Mouse (Mus musculus) embryonic facial prominence, embryonic 15.5 days (tissue): ENCODE results near the gene Trmt1. TPM values are rescaled to one million over a fixed set of nuclear protein-coding genes. Genes with fewer than 3 reads are reported as not detected.

Experiments
- ATAC-seq: fragments of 200-750 bp; cut with Nextera tagmentation; 2 replicates; pipeline ENCODE4 v1.8.0; 2017; ENCODE audit warnings: low read depth, moderate TSS enrichment; ENCODE audit not compliant: insufficient number of reproducible peaks, low FRiP score, low TSS enrichment
- H3K27ac ChIP-seq: fragments of 300-500 bp; sonication (generic); replicated peaks from 2 replicates; pipeline ENCODE4 v1.5.1; 2015; ENCODE audit warnings: mild to moderate bottlenecking, inconsistent platforms
- H3K27me3 ChIP-seq: fragments of 300-500 bp; sonication (generic); 2 replicates; pipeline ENCODE4 v1.6.1; 2015; ENCODE audit warnings: inconsistent platforms
- H3K36me3 ChIP-seq: fragments of 300-500 bp; sonication (generic); 2 replicates; pipeline ENCODE4 v1.6.1; 2015; ENCODE audit warnings: mild to moderate bottlenecking, inconsistent platforms
- H3K4me1 ChIP-seq: fragments of 300-500 bp; sonication (generic); 2 replicates; pipeline ENCODE4 v1.6.1; 2015; ENCODE audit warnings: inconsistent platforms
- H3K4me2 ChIP-seq: fragments of 300-500 bp; sonication (generic); replicated peaks from 2 replicates; pipeline ENCODE4 v1.6.1; 2015; ENCODE audit warnings: mild to moderate bottlenecking, inconsistent platforms
- H3K4me3 ChIP-seq: fragments of 300-500 bp; sonication (generic); replicated peaks from 2 replicates; pipeline ENCODE4 v1.5.1; 2015; ENCODE audit warnings: mild to moderate bottlenecking, inconsistent platforms
- H3K9ac ChIP-seq: fragments of 300-500 bp; sonication (generic); 2 replicates; pipeline ENCODE4 v1.6.1; 2015; ENCODE audit warnings: inconsistent platforms
- H3K9me3 ChIP-seq: fragments of 300-500 bp; sonication (generic); replicated peaks from 2 replicates; pipeline ENCODE4 v1.6.1; 2016; ENCODE audit warnings: inconsistent platforms
- WGBS: fragments of 180-500 bp; shearing (Covaris S2); methylation state at CpG from one replicate; pipeline ENCODE4 v1.1.7; 2015; 5-methylcytosine and 5-hydroxymethylcytosine counted together
- polyA plus RNA-seq: library from polyadenylated mRNA; unstranded; fragments of >200 nt; fragmentation: Nextera tagmentation; extraction: Ambion mirVana; gene quantifications from 2 replicates; pipeline ENCODE4 v1.2.1, GENCODE M21; 2015

Trmt1 gene
- polyA plus RNA-seq = 69.1 and 78.2 TPM in 2 replicates

GRCm38 (mm10) chr8:84686191-84687002 is at the start of gene Trmt1:
Gene Trmt1 (plus strand): TSS chr8:84686307.
- WGBS = 10% methylated on average over 20 of the region's 20 CpGs
- peak; percentile 11; the same call in 1 of the 2 replicates for ATAC-seq
- H3K4me2 ChIP-seq = peak within 1 kb of the TSS; percentile 80
- no peaks in the 10 kb centered on the region for H3K9me3 ChIP-seq
- no peaks in the 10 kb centered on the region for H3K27me3 ChIP-seq
- H3K4me1 ChIP-seq = peaks cover 59% of the 10 kb centered on the region
- peak within 1 kb of the TSS; percentile 99 for H3K4me3 ChIP-seq
- peaks cover 20% of the 10 kb centered on the region; the same call in 1 of the 2 replicates for H3K36me3 ChIP-seq
- H3K9ac ChIP-seq = peak within 1 kb of the TSS; percentile 97
- H3K27ac ChIP-seq = peak within 1 kb of the TSS; percentile 93

DNA sequence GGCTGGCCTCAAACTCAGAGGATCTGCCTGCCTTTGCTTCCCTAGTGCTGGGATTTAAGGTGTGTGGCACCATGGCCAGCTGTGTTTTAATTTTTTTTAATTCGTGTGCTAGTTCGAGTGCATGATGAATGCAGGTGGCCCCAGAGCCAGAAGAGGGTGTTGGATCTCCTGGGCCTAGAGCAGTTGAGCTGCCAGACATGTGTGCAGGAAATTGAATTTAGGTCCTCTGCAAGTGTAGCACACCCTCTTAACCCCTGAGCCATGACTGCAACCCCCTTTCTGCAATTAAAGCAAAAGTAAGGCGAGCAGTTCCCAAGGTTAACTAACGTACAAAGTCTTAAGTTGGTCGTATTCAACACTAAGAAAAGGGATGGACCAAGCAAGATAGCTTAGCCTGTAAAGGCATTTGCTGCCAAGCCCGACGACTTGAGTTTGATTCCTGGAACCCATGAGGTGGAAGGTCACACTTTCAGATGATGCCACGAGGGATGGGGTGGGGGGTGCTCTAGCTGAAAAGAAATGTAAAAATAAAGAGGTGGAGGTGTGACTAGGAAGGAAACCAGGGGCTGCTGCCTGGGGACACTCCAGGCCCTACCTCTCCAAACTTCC is 48.1 kb upstream of the Trmt1 start:
- 35% methylated on average over 8 of the region's 8 CpGs for WGBS
- ATAC-seq = no peak
- H3K9me3 ChIP-seq = no peaks in the 10 kb centered on the region
- no peaks in the 10 kb centered on the region for H3K36me3 ChIP-seq
- H3K27me3 ChIP-seq = no peaks in the 10 kb centered on the region
- H3K4me3 ChIP-seq = peak overlapping the region; percentile 57
- H3K27ac ChIP-seq = peak overlapping the region; percentile 92
- H3K9ac ChIP-seq = peak overlapping the region; percentile 55; the same call in 1 of the 2 replicates
- H3K4me1 ChIP-seq = peaks cover 34% of the 10 kb centered on the region
- peak overlapping the region; percentile 91 for H3K4me2 ChIP-seq

- H3K36me3 ChIP-seq = no peaks in the 10 kb centered on the region
- H3K4me3 ChIP-seq = peak overlapping the region; percentile 57
- H3K4me1 ChIP-seq = peaks cover 34% of the 10 kb centered on the region
- peak; percentile 26 for ATAC-seq
- H3K27me3 ChIP-seq = no peaks in the 10 kb centered on the region
- H3K9me3 ChIP-seq = no peaks in the 10 kb centered on the region
- H3K9ac ChIP-seq = peak overlapping the region; percentile 55
- under 1% methylated on average over 49 of the region's 52 CpGs for WGBS
- peak overlapping the region; percentile 91 for H3K4me2 ChIP-seq
- H3K27ac ChIP-seq = peak overlapping the region; percentile 92
These were observed 47.4 kb upstream of the Trmt1 start for GRCm38 (mm10) chr8:84638555-84639161.

DNA sequence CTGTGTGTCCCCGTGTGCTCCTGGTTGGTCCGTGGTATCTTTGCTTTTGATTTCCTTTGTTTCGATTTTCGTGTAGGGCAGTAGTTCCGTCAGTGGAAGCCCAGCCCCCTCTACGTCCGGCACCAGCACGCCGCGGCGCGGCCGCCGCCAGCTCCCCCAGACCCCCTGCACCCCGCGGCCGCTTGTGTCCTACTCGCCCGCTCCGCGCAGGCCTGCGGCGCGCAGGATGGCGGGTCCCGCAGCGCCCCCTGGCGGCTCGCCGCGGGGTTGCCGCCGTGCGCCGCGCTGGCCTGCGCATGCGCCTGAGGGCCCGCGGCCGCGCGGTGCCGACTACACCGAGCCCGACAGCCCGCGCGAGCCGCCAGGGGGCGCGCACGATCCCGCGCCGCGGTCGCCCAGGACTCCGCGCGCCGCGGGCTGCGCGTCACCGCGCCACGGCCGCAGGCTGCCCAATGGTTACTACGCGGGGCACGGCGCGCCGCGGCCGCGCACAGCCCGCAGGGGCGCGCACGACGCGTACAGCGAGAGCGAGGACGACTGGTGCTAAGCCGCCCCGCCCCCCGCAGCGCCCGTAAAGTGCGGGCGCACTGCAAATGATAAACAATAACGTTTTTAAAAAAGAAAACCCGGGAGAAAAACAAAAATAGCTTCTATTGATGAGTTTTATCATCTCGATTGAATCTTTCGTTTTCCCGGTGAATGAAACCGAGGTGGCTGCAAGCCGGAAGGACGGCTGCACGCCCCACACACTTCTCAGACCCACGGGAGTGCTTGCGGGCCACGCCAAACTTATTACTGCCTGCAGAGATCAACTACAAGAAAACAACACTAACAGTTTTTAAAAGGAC is 46.7 kb upstream of the Trmt1 start:
- ATAC-seq = peak; percentile 94
- Histone ChIP-seq H3K4me3 (peak overlapping the region; percentile 57), H3K27ac (peak overlapping the region; percentile 92), H3K4me2 (peak overlapping the region; percentile 91), H3K4me1 (peaks cover 33% of the 10 kb centered on the region), H3K36me3 (no peaks in the 10 kb centered on the region), H3K27me3 (no peaks in the 10 kb centered on the region), H3K9me3 (no peaks in the 10 kb centered on the region), H3K9ac (peak overlapping the region; percentile 55)
- WGBS = under 1% methylated on average over 101 of the region's 106 CpGs

DNA sequence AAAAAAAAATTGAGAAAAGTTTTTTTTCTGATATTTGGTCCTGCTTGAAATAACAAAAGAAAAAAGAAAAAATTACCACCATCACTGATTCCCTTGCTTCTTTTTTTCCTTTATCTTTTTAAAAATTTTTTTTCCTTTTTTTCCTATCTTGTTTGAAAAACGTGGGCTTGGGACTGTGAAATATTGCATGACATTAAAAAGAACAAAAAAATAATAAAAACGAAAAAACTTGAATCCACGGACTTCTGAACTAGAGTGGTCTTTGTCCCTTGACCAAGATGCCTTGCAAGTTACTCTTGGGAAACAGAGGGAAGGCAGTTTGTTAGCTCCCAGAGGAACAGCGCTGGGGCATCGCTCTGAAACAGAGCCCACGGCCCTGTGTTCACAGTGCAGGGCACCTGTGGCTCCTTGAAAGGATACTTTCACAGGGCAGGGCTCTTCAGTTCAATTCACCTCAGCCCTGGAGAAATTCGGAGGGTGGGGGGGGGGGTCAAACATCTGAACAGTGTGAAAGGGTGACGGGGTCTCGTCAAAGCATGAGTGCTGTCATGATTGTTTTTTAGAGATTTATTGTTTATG is 46.0 kb upstream of the Trmt1 start:
- 23% methylated on average over 9 of the region's 9 CpGs for WGBS
- peak overlapping the region; percentile 42; the same call in 1 of the 2 replicates for H3K9ac ChIP-seq
- peak overlapping the region; percentile 58; the same call in 1 of the 2 replicates for H3K27ac ChIP-seq
- no peaks in the 10 kb centered on the region for H3K27me3 ChIP-seq
- H3K4me1 ChIP-seq = peaks cover 26% of the 10 kb centered on the region
- H3K4me3 ChIP-seq = peak overlapping the region; percentile 57
- H3K4me2 ChIP-seq = peak overlapping the region; percentile 91
- H3K36me3 ChIP-seq = no peaks in the 10 kb centered on the region
- H3K9me3 ChIP-seq = no peaks in the 10 kb centered on the region
- ATAC-seq = no peak

DNA sequence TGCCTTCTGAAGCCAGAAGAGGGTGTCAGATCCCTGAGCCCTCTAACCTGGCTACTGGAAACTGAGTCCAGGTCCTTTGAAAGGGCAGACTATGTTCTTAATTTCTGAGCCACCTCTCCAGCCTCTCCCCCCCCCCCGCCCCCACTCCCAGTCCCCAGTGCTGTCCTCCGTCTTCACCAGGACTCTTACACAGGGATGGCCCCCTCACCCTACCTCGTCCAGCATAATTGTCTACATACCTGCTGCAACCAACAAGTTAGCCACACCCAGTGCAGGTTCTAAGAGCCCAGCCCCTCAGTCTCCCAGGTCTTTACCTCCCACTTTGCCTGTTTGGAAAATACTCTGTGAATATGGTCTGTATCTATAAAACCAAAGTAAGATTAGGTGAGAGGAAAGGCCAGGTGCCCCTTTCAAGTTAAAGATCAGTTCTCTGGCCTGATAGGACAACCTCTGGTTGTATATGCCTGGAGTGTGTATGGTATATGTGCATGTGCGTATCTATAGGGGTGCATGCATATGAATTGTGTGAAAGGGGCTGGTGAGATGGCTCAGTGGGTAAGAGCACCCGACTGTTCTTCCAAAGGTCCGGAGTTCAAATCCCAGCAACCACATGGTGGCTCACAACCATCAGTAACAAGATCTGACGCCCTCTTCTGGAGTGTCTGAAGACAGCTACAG is 45.4 kb upstream of the Trmt1 start:
- no peak overlapping the region for H3K27ac ChIP-seq
- H3K4me2 ChIP-seq = no peak overlapping the region
- no peak overlapping the region for H3K9ac ChIP-seq
- WGBS = 70% methylated on average over 7 of the region's 7 CpGs
- H3K4me3 ChIP-seq = no peak overlapping the region
- no peaks in the 10 kb centered on the region for H3K27me3 ChIP-seq
- H3K4me1 ChIP-seq = peaks cover 20% of the 10 kb centered on the region
- no peaks in the 10 kb centered on the region for H3K9me3 ChIP-seq
- no peaks in the 10 kb centered on the region for H3K36me3 ChIP-seq
- no peak for ATAC-seq

DNA sequence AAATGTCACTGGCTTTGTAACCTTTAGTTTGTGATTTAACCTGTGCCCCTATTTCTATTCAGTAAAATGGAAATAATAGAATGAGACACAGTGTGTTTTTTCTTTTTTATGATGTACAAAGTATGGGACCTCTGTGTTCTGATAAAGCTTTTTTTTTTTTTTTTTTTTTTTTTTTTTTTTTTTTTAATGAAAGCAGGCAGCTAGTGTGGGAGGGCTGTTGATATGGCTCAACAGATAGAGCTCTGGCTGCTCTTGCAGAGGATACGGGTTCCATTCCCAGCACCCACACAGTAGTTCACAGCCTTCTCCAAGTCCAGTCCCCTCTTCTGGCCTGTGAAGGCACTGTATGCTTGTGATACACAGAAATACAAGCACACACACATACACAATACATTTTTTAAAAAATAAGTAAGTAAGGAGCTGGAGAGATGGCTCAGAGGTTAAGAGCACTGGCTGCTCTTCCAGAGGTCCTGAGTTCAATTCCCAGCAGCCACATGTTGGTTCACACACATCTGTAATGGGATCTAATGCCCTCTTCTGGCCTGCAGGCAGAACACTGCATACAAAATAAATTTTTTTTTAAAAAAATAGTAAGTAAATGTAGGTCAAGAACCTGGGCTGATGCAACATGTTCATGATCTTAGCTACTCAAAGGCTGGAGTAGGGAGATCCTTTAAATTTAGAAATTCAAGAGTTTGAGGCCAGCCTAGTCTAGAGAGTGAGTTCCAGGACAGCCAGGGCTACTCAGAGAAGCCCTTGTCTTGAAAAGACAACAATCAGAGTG is 44.3 kb upstream of the Trmt1 start:
- Histone ChIP-seq H3K9ac (no peak overlapping the region), H3K36me3 (no peaks in the 10 kb centered on the region)

GRCm38 (mm10) chr8:84643019-84643418 is 43.1 kb upstream of the Trmt1 start:
- Histone ChIP-seq H3K27me3 (no peaks in the 10 kb centered on the region), H3K36me3 (no peaks in the 10 kb centered on the region), H3K9ac (no peak overlapping the region), H3K9me3 (no peaks in the 10 kb centered on the region), H3K4me2 (no peak overlapping the region), H3K27ac (no peak overlapping the region), H3K4me3 (no peak overlapping the region), H3K4me1 (peaks cover 17% of the 10 kb centered on the region)
- 64% methylated on average over 5 of the region's 5 CpGs for WGBS
- ATAC-seq = no peak

More for the DNA sequence above, 44.3 kb upstream of the Trmt1 start:
- no peaks in the 10 kb centered on the region for H3K9me3 ChIP-seq
- 71% methylated on average over 1 of the region's 1 CpGs for WGBS
- no peak for ATAC-seq
- peaks cover 13% of the 10 kb centered on the region for H3K4me1 ChIP-seq
- no peak overlapping the region for H3K4me2 ChIP-seq
- H3K27ac ChIP-seq = no peak overlapping the region
- H3K4me3 ChIP-seq = no peak overlapping the region
- no peaks in the 10 kb centered on the region for H3K27me3 ChIP-seq

DNA sequence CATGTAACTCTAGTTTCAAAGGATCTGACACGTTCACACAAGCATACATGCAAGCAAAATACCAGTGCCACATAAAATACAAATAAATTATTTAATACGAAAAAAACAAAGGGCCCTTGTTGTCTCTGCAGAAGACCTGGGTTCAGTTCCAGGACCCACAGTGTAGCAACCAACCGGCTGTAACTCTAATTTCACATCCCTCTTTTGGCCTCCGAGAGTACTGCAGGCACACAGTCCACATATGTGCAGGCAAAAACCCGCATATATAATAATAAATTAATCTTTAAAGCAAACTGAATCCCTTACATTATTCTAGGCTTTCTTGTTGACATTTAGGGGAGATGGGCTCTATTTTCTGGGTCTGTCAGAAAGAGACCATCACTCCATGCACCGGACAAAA is 39.3 kb upstream of the Trmt1 start:
- Histone ChIP-seq H3K9ac (no peak overlapping the region), H3K9me3 (no peaks in the 10 kb centered on the region), H3K27me3 (no peaks in the 10 kb centered on the region), H3K36me3 (no peaks in the 10 kb centered on the region), H3K27ac (no peak overlapping the region), H3K4me1 (peaks cover 8% of the 10 kb centered on the region), H3K4me2 (no peak overlapping the region), H3K4me3 (no peak overlapping the region)
- 42% methylated on average over 6 of the region's 6 CpGs for WGBS
- no peak for ATAC-seq
